Mouse (Mus musculus): Measurements from ENCODE around the gene Pus10.

The Pus10 gene

GRCm38 (mm10) chr11:23767928-23768327 lies 102.5 kb downstream of the Pus10 start:
- DNase-seq: no peak

- no peak for DNase-seq
Measured at GRCm38 (mm10) chr11:23769033-23769432, 103.6 kb downstream of the Pus10 start.

GRCm38 (mm10) chr11:23769686-23770509 lies 104.4 kb downstream of the Pus10 start:
- DNase-seq: peak; percentile 26 to 31

GRCm38 (mm10) chr11:23770510-23770759 lies 105.0 kb downstream of the Pus10 start:
- no peak for DNase-seq

GRCm38 (mm10) chr11:23770760-23771506 lies 105.5 kb downstream of the Pus10 start, which contains the start of gene Rel:
TSS of gene Rel (minus strand) at chr11:23770970.
- peak; percentile 91 to 93 for DNase-seq

- no peak for DNase-seq
Measured at GRCm38 (mm10) chr11:23771507-23772097, 106.1 kb downstream of the Pus10 start.

- no peak for DNase-seq
Measured at GRCm38 (mm10) chr11:23772471-23772870, 107.0 kb downstream of the Pus10 start.

GRCm38 (mm10) chr11:23778787-23779201 lies 113.3 kb downstream of the Pus10 start:
- no peak for DNase-seq

- no peak for DNase-seq
Measured at GRCm38 (mm10) chr11:23782038-23782437, 116.6 kb downstream of the Pus10 start.
